Mouse (Mus musculus) right cerebral cortex, postnatal 4 days (tissue): Measurements from ENCODE around the gene Lmx1b.
A peak's percentile ranks its signal among the peaks of the same experiment; 100 is the strongest.

Source experiments
- DNase-seq: peaks from one replicate; pipeline ENCODE4 v3.0.0-alpha.2; 2022

Lmx1b gene

DNA sequence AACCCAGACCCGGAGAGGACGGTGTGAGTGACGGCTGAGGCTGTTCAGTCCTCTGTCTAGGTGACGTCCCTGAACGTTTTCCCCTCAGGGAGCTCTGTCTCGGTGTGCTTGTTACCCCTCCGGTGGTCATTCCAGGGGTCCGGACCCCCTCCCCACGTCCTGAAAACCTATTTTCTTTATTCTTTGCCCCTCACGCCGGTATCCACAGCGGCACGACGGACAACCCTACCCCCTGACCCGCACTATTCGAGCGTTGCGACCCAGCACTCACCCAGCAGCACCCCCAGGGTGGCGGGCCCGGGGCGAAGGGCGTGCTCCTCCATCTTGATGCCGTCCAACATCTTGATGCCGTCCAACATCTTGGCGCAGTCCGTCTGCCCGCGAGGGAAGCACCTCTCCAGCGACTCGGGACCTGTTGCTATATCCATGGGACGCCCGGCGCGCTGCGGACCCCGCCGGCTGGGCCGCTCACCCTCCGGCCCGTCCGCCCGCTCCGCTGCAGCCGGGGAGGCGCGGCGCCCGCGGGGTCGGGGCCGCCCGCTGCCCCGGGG, at the start of gene Lmx1b:
TSS of gene Lmx1b (minus strand) at position 341 of the 551 bp plus-strand sequence.
- no peak for DNase-seq

- DNase-seq = peak; percentile 74
These were observed 49.7 kb upstream of the Lmx1b start for GRCm38 (mm10) chr2:33689880-33690462.

DNA sequence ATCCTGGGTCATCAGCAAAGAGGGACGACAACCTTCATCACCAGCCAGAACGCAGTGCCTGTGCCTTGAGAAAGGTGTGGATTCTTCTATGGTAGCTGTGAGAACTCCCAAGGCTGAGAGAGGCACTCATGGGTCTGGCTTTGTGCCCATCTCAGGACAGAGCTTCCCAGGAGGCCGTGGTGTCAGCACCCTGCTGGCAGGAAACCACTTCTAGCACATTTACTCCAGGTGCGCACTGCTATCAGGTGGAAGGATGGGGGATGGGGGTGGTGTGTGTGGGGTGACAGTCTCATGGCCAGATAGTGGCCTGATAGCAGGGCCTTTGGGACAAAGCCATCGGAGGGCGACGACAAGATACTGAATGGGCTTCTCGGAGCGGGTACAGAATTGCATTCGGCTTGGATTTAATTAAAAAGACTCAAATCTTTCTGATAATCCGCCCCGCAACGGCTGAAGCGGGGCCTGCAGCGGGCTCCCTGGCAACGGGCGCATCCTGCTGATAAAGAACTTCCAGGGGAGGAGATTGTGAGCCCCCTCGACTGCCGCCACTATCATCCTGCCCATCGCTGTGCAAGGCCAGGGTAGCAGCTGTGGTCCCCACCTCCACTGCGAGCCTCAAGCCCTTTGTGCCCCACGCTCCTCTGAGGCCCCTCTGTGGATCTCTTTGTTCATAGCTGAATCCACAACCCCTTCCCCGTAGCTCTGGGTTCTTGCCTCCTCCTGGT, 49.0 kb upstream of the Lmx1b start:
- peak; percentile 37 for DNase-seq

GRCm38 (mm10) chr2:33683594-33683993, 43.3 kb upstream of the Lmx1b start:
- no peak for DNase-seq

- no peak for DNase-seq
These were observed 42.8 kb upstream of the Lmx1b start for GRCm38 (mm10) chr2:33683095-33683494.

GRCm38 (mm10) chr2:33682219-33682618, 41.9 kb upstream of the Lmx1b start:
- peak; percentile 75 for DNase-seq

- no peak for DNase-seq
These were observed 38.8 kb upstream of the Lmx1b start for GRCm38 (mm10) chr2:33678950-33679654.

DNA sequence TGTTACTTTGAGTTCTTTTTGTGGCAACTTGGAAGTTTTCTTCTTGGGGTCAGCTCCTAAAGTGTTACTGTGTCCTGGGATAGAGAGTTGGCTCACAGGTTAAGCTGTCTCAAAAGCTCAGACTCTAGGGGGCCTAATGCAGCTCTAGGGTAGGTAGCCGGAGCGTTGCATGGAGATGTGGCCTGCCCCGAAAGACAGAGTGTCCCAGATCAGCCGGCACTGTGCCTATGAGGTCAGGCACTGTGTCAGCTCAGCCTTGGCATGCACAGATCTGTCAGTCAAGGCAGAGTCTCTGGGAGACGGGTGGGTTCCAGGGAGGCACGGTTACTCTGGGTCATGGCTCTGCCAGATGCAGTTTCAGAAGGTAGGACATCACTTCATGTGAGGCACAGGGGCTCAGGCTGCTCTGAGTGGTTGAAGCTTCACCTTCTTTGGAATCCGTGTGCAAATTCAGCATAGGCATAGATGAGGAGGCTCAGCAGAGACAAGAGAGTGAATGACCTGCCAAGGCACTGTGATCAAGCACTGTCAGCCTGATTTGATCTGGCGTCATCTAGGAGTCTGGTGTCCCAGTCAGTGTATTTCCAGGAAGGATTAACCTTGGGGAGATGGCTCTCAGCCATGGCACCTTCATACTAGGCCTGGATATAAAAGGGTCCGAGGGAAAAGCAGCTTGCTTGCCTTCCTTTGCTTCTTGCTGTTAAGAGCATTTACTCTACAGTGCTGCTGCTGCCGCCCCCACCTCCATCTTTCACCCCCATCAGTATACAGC, 32.6 kb upstream of the Lmx1b start:
- DNase-seq = no peak

- no peak for DNase-seq
These were observed 28.4 kb upstream of the Lmx1b start for GRCm38 (mm10) chr2:33668741-33669140.

DNA sequence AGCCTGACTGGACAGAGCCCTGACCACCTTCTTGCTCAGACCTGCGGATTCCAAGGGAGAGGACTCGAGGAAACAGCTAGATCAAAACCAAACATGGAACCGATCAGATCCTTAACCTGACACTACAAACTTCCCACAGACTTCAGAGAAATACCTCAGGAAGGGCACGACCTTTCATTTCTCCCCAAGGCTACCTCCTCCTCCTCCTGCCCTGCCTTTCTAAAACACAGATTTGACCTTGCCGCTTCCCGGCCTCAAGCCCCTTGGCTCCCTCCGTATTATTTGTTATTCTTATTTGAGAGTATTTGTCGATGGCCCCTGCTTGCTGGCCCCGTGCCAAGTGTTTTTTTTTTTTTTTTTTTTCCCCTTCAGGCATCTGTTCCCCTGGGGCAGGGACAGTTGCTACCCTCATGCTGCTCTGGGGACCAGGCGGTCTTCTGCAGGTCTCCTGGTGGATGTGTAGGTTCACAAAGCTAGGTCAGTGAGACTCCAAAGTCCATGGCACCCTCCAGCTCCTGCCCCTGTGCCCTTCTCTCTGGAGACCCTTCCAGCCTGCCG, 26.2 kb upstream of the Lmx1b start:
- DNase-seq = no peak

DNA sequence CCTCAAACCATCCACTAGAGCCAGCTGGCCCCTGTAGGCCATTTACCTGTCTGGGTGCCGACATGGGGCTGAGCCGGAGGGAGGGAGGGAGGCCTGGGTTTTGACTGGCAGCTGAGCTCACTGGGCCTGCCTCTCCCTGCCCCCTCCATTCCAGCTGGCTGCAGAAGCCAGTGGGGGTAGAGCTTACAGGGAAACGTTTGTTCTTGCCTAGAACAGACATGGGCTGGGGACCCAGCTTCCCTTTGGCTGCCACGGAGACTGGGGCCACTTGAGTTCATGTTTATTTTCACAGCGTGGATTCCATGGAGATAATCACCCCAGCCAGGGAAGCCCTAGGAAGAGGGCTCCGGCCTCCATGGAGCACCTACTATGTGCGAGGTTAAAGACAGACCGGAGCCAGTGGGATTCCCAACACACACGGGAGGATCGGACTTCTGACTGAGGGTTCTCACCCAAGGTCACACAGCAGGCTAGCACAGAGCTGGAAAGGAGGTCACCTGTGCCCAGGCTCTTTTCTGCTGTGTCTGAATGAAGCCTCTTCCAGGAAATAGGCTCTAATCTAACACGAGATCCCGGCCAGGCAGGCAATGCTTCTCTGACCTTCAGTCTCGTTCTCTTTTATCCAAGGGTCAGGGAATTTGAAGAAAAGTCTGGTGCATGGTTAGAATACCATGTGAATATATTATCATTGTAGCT, 25.2 kb upstream of the Lmx1b start:
- DNase-seq = no peak

DNA sequence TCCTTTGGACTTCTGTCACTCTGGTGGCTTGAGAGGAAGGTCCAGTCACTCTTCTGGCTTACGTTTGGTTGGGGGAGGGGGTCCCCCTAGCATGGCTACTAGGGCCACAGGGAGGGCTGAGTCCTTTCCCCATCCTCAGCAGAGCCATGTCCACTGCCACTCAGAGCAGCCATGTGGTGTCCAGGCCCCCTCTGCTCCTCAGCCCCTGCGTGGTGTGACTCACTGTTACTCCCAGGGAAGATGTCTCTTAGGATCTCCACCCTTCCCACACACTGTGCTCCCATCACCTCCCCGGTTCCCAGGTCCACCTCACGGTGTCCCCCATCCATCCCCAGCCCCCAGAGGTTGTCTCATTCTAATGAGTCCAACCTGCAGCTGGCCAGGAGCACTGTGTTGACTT, 24.4 kb upstream of the Lmx1b start:
- DNase-seq = no peak

GRCm38 (mm10) chr2:33659288-33659629, 18.9 kb upstream of the Lmx1b start:
- DNase-seq = no peak

GRCm38 (mm10) chr2:33658602-33659287, 18.4 kb upstream of the Lmx1b start:
- DNase-seq = no peak

GRCm38 (mm10) chr2:33652517-33653198, 12.3 kb upstream of the Lmx1b start:
- DNase-seq = no peak

GRCm38 (mm10) chr2:33649371-33649770, 9.1 kb upstream of the Lmx1b start:
- DNase-seq = no peak

DNA sequence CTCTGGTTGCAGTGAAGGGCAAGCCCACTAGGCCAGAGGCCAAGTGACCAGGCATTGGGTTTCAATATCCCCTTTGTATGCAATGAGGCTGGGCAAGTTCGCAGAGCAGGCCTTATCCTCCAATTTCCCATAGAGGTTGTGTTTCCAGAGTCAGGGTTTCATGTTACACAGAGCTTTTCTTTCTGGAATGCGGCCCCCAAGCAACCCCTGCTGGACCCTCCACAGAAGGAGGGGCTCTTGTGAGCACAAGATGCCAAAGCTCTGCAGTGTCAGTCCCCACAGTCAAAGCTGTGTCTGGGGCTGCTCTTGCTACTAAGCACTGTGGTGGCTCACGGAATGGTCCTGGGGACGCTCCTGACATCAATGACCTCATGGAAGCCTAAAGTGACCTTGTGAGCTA, 8.6 kb upstream of the Lmx1b start:
- no peak for DNase-seq

GRCm38 (mm10) chr2:33646283-33646550, 5.9 kb upstream of the Lmx1b start:
- DNase-seq = no peak

DNA sequence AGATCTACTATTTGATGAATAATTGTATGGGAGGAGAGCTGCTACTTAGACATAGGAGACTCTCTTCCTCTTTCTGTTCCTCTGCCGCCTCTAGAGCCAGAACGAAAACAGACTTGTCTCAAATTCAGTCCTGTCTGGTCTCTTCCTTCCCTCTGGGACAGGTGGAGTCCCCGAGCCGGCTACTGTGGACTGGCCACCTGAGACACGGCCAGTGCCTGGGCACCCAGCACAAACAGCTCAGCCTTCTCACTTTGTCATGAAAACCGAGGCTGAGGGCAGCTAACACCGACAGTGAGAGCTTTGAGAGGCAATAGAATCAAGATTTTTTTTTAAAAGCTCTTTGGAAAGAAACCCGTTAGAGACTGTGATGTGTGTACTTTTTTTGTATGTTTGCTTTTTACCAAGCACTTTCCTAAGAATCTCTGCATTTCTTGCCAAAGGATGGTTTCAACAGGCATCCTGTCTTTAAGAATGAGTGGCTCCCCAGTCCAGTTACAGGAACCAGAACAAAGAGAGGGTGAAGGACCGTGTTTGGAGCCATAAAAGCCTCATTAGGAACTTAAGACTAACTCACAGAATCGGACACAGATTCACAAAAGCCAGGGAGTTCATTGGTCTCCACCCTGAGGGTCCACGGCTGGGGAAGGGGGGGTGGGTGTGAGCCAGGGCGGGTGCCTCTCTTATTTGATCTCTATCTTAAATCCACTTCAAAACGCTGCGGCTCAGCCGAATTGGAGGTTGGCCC, 5.4 kb upstream of the Lmx1b start:
- DNase-seq = no peak
